Mouse (Mus musculus) lung, postnatal 0 days (tissue): Measurements from ENCODE around the gene Hagh. TPM values are rescaled to one million over a fixed set of nuclear protein-coding genes. Genes with fewer than 3 reads are reported as not detected.
A peak's percentile ranks its signal among the peaks of the same experiment; 100 is the strongest.

Experiments
- ATAC-seq: fragments of 200-750 bp; cut with Nextera tagmentation; 2 replicates; pipeline ENCODE4 v1.8.0; 2017; ENCODE audit warnings: moderate library complexity
- DNase-seq: peaks from one replicate; pipeline ENCODE4 v3.0.0-alpha.2; 2016; ENCODE audit warnings: low spot score
- H3K27ac ChIP-seq: fragments of 300-500 bp; sonication (generic); 2 replicates; pipeline ENCODE4 v1.5.1; 2014; ENCODE audit warnings: antibody characterized with exemption, mild to moderate bottlenecking, low read length, mixed read lengths
- H3K27me3 ChIP-seq: fragments of 300-500 bp; sonication (generic); replicated peaks from 2 replicates; pipeline ENCODE4 v1.6.1; 2014; ENCODE audit warnings: low read length, mixed read lengths; ENCODE audit not compliant: insufficient read depth
- H3K36me3 ChIP-seq: fragments of 300-500 bp; sonication (generic); 2 replicates; pipeline ENCODE4 v1.6.1; 2014; ENCODE audit warnings: low read length, mixed read lengths; ENCODE audit not compliant: insufficient read depth
- H3K4me1 ChIP-seq: fragments of 300-500 bp; sonication (generic); 2 replicates; pipeline ENCODE4 v1.6.1; 2014; ENCODE audit warnings: antibody characterized with exemption, low read depth, low read length, mixed read lengths; ENCODE audit not compliant: insufficient read depth
- H3K4me2 ChIP-seq: fragments of 300-500 bp; sonication (generic); replicated peaks from 2 replicates; pipeline ENCODE4 v1.6.1; 2014; ENCODE audit warnings: low read depth, mild to moderate bottlenecking, low read length, moderate library complexity, mixed read lengths
- H3K4me3 ChIP-seq: fragments of 300-500 bp; sonication (generic); 2 replicates; pipeline ENCODE4 v1.5.1; 2014; ENCODE audit warnings: low read depth, low read length
- H3K9ac ChIP-seq: fragments of 300-500 bp; sonication (generic); replicated peaks from 2 replicates; pipeline ENCODE4 v1.6.1; 2014; ENCODE audit warnings: low read depth, mild to moderate bottlenecking
- H3K9me3 ChIP-seq: fragments of 300-500 bp; sonication (generic); 2 replicates; pipeline ENCODE4 v1.6.1; 2016; ENCODE audit warnings: low read length, mixed read lengths
- CTCF ChIP-seq: IDR thresholded peaks from 2 replicates; pipeline ENCODE4 v1.5.1; 2016; ENCODE audit warnings: antibody characterized with exemption, mild to moderate bottlenecking
- EP300 ChIP-seq: IDR thresholded peaks from 2 replicates; pipeline ENCODE4 v1.6.1; 2016; ENCODE audit warnings: antibody characterized with exemption, mild to moderate bottlenecking, control low read depth
- WGBS: fragments of 180-500 bp; shearing (Covaris S2); extraction: QIAGEN DNeasy Blood & Tissue Kit; methylation state at CpG from one replicate; pipeline ENCODE4 v1.1.7; 2014; 5-methylcytosine and 5-hydroxymethylcytosine counted together
- polyA plus RNA-seq: library from polyadenylated mRNA; unstranded; fragments of >200 nt; fragmentation: Nextera tagmentation; extraction: Ambion mirVana; gene quantifications from 2 replicates; pipeline ENCODE4 v1.2.1, GENCODE M21; 2015

The Hagh gene
- polyA plus RNA-seq, 1 experiment from 2014 or later: 56.8 TPM

DNA sequence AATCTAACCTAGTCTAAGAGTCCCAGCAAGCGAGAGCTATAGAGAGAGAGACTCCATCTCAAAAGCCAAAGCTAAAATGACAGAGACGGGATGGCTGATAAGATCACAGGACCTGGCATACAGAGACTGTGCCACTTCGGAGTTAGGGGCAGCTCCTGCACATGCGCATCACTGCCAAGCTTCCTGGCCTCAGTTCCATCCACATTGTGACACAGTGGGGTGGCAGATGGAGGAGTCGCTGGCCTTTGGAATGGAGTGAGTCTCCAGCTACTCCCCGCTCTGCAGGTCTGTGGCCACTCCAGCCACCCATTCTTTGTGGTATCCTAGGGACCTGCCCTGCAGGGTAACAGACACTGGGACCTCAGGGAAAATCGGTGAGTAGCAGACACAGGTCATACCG is 25.8 kb downstream of the Hagh start, which contains the start of gene Igfals:
Gene Igfals (plus strand): TSS at position 222 of the 400 bp plus-strand sequence.
- no peak within 1 kb of the TSS for H3K4me3 ChIP-seq
- H3K4me1 ChIP-seq: no peaks in the 10 kb centered on the region
- H3K4me2 ChIP-seq: no peak within 1 kb of the TSS
- H3K36me3 ChIP-seq: peaks cover 7% of the 10 kb centered on the region; the same call in 1 of the 2 replicates
- WGBS: 88% methylated on average over 8 of the region's 8 CpGs
- ATAC-seq (no peak), DNase-seq (no peak)
- no peak for TF ChIP-seq EP300
- no peak for TF ChIP-seq CTCF
- no peaks in the 10 kb centered on the region for H3K27me3 ChIP-seq
- H3K27ac ChIP-seq: no peak within 1 kb of the TSS
- no peak within 1 kb of the TSS for H3K9ac ChIP-seq
- H3K9me3 ChIP-seq: no peaks in the 10 kb centered on the region

GRCm38 (mm10) chr17:24867914-24868313 is 28.0 kb downstream of the Hagh start:
- no peaks in the 10 kb centered on the region for H3K9me3 ChIP-seq
- H3K27me3 ChIP-seq: no peaks in the 10 kb centered on the region
- no peak overlapping the region for H3K9ac ChIP-seq
- DNase-seq: no peak
- no peak overlapping the region for H3K4me3 ChIP-seq
- no peak for ATAC-seq
- H3K4me2 ChIP-seq: no peak overlapping the region
- H3K36me3 ChIP-seq: no peaks in the 10 kb centered on the region
- no peak for TF ChIP-seq CTCF
- 90% methylated on average over 10 of the region's 10 CpGs for WGBS
- no peaks in the 10 kb centered on the region for H3K4me1 ChIP-seq
- H3K27ac ChIP-seq: no peak overlapping the region

GRCm38 (mm10) chr17:24873695-24874404 is 33.9 kb downstream of the Hagh start:
- Histone ChIP-seq H3K4me3 (no peak overlapping the region), H3K9ac (no peak overlapping the region), H3K9me3 (no peaks in the 10 kb centered on the region), H3K27me3 (no peaks in the 10 kb centered on the region), H3K4me2 (no peak overlapping the region), H3K4me1 (no peaks in the 10 kb centered on the region), H3K36me3 (no peaks in the 10 kb centered on the region), H3K27ac (no peak overlapping the region)
- DNase-seq: no peak
- TF ChIP-seq EP300: no peak
- no peak for TF ChIP-seq CTCF
- ATAC-seq: no peak
- 41% methylated on average over 4 of the region's 4 CpGs for WGBS

GRCm38 (mm10) chr17:24874405-24874745 is 34.4 kb downstream of the Hagh start:
- H3K27ac ChIP-seq: no peak overlapping the region
- TF ChIP-seq EP300 (no peak), CTCF (no peak)
- no peak overlapping the region for H3K9ac ChIP-seq
- no peaks in the 10 kb centered on the region for H3K27me3 ChIP-seq
- DNase-seq: no peak
- no peak overlapping the region for H3K4me3 ChIP-seq
- H3K4me1 ChIP-seq: no peaks in the 10 kb centered on the region
- H3K36me3 ChIP-seq: no peaks in the 10 kb centered on the region
- 40% methylated on average over 1 of the region's 1 CpGs for WGBS
- no peak for ATAC-seq
- no peak overlapping the region for H3K4me2 ChIP-seq
- no peaks in the 10 kb centered on the region for H3K9me3 ChIP-seq

DNA sequence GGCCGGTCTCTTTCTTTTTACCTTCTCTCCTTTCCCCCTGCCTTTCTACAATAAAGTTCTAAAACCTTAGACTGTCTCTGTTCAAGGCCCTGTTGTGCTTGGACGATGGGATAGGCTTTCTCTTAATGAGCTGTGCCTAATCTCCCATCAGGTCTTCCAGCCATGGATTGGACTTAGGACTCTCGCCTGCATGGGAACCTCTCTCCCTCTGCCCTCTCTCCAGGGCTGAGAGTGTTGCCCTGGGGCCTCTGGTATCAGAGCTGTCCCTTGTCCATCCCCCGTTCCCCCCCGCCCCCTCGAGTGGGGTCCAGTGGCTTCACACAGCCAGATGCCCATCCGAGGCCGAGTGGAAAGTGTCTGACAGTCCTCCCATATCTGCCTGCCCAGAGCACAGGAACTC is 35.0 kb downstream of the Hagh start:
- Histone ChIP-seq H3K4me1 (no peaks in the 10 kb centered on the region), H3K4me3 (no peak overlapping the region), H3K27ac (no peak overlapping the region), H3K36me3 (no peaks in the 10 kb centered on the region), H3K4me2 (no peak overlapping the region), H3K27me3 (no peaks in the 10 kb centered on the region), H3K9me3 (no peaks in the 10 kb centered on the region), H3K9ac (no peak overlapping the region)
- WGBS: 74% methylated on average over 8 of the region's 8 CpGs
- ATAC-seq (no peak), DNase-seq (no peak)
- TF ChIP-seq EP300: no peak
- no peak for TF ChIP-seq CTCF

- H3K9me3 ChIP-seq: no peaks in the 10 kb centered on the region
- H3K4me3 ChIP-seq: no peak overlapping the region
- no peak for TF ChIP-seq CTCF
- no peak for TF ChIP-seq EP300
- ATAC-seq (peak; percentile 23), DNase-seq (no peak)
- peak overlapping the region; percentile 62 for H3K27ac ChIP-seq
- no peaks in the 10 kb centered on the region for H3K27me3 ChIP-seq
- no peaks in the 10 kb centered on the region for H3K4me1 ChIP-seq
- WGBS: 42% methylated on average over 10 of the region's 10 CpGs
- H3K36me3 ChIP-seq: no peaks in the 10 kb centered on the region
- peak overlapping the region; percentile 19; the same call in 1 of the 2 replicates for H3K4me2 ChIP-seq
- H3K9ac ChIP-seq: no peak overlapping the region
These were observed 37.6 kb downstream of the Hagh start for GRCm38 (mm10) chr17:24877336-24878116.
